Mouse (Mus musculus) cortical plate, adult 2 months (tissue): ENCODE results near the gene Atp6v0a4.

Experiments
- CTCF ChIP-seq: fragments of 200-500 bp; IDR thresholded peaks from 2 replicates; pipeline ENCODE4 v1.5.1; 2011; ENCODE audit warnings: mild to moderate bottlenecking, control low read depth, low read length; ENCODE audit not compliant: insufficient read depth; ENCODE audit errors: extremely low read depth
- POLR2A ChIP-seq: fragments of 200-500 bp; IDR thresholded peaks from 2 replicates; pipeline ENCODE4 v1.6.1; 2011; ENCODE audit warnings: mild to moderate bottlenecking, low read length, control low read depth; ENCODE audit not compliant: insufficient read depth; ENCODE audit errors: extremely low read depth

DNA sequence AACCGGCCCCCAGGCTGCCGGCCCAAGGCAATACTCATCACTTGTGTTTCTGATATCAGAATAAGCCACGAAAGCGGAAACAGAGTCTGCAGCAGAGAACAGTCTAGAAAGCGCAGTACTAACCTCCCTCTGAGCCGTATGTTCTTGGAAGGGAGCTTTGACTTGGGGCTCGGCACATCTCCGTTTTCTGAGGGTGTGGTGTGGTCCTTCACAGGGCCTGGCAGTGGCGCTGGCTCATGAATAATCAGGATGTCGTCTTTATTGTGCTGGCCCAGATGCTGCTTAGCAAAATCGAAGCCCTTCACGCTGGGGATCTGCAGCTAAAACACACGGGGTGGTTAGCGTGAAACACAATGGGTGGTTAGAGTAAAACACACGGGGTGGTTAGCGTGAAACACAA lies 33.5 kb upstream of the Atp6v0a4 start:
- no peak for TF ChIP-seq CTCF
- no peak for TF ChIP-seq POLR2A
